Mouse (Mus musculus) thymus, postnatal 4 days (tissue): Measurements from ENCODE around the gene Fbxo33.
A peak's percentile ranks its signal among the peaks of the same experiment; 100 is the strongest.
"Not testable (repeated sequence)": the region's sequence is repeated elsewhere in the genome, so short reads cannot be mapped to it uniquely, and the experiment has no call there.

ENCODE experiments used
- DNase-seq: peaks from one replicate; pipeline ENCODE4 v3.0.0; 2021

Gene Fbxo33

GRCm38 (mm10) chr12:59219325-59220225 lies at the start of gene Fbxo33:
TSS of gene Fbxo33 (minus strand) at chr12:59219725.
- peak; percentile 97 for DNase-seq

- DNase-seq: no peak
Observed at GRCm38 (mm10) chr12:59265942-59266231, 46.4 kb upstream of the Fbxo33 start.

- DNase-seq: peak; percentile 13
Observed at GRCm38 (mm10) chr12:59265207-59265941, 45.8 kb upstream of the Fbxo33 start.

- DNase-seq: no peak
Observed at GRCm38 (mm10) chr12:59262841-59263240, 43.3 kb upstream of the Fbxo33 start.

- DNase-seq: no peak
Observed at GRCm38 (mm10) chr12:59260798-59261197, 41.3 kb upstream of the Fbxo33 start.

GRCm38 (mm10) chr12:59260362-59260761 lies 40.8 kb upstream of the Fbxo33 start:
- no peak for DNase-seq

- DNase-seq: no peak
Observed at GRCm38 (mm10) chr12:59259015-59259414, 39.5 kb upstream of the Fbxo33 start.

GRCm38 (mm10) chr12:59250259-59250827 lies 30.8 kb upstream of the Fbxo33 start:
- no peak for DNase-seq

- no peak for DNase-seq
Observed at GRCm38 (mm10) chr12:59248969-59249368, 29.4 kb upstream of the Fbxo33 start.

GRCm38 (mm10) chr12:59241031-59241430 lies 21.5 kb upstream of the Fbxo33 start:
- DNase-seq: not testable (repeated sequence)

GRCm38 (mm10) chr12:59238434-59238833 lies 18.9 kb upstream of the Fbxo33 start:
- DNase-seq: no peak

- no peak for DNase-seq
Observed at GRCm38 (mm10) chr12:59228401-59228800, 8.9 kb upstream of the Fbxo33 start.

GRCm38 (mm10) chr12:59218640-59219321 lies 744 bp downstream of the Fbxo33 start:
- peak; percentile 67 for DNase-seq

GRCm38 (mm10) chr12:59217331-59217730 lies 2.2 kb downstream of the Fbxo33 start:
- no peak for DNase-seq

- DNase-seq: no peak
Observed at GRCm38 (mm10) chr12:59216676-59217266, 2.8 kb downstream of the Fbxo33 start.

GRCm38 (mm10) chr12:59216176-59216575 lies 3.3 kb downstream of the Fbxo33 start:
- peak; percentile 17 for DNase-seq

- no peak for DNase-seq
Observed at GRCm38 (mm10) chr12:59207814-59208213, 11.7 kb downstream of the Fbxo33 start.

GRCm38 (mm10) chr12:59207000-59207390 lies 12.5 kb downstream of the Fbxo33 start:
- DNase-seq: no peak

- DNase-seq: no peak
Observed at GRCm38 (mm10) chr12:59206208-59206999, 13.1 kb downstream of the Fbxo33 start.

GRCm38 (mm10) chr12:59205571-59205970 lies 14.0 kb downstream of the Fbxo33 start:
- no peak for DNase-seq

GRCm38 (mm10) chr12:59199361-59199760 lies 20.2 kb downstream of the Fbxo33 start:
- DNase-seq: no peak

- no peak for DNase-seq
Observed at GRCm38 (mm10) chr12:59198750-59199149, 20.8 kb downstream of the Fbxo33 start.
